Mouse (Mus musculus) sigmoid colon, adult 10 weeks (tissue): ENCODE measurements around the gene Nono. TPM values are rescaled to one million over a fixed set of nuclear protein-coding genes. Genes with fewer than 3 reads are reported as not detected.

Experiments used
- polyA plus RNA-seq: library from polyadenylated mRNA; stranded (reverse); fragments of 350-450 nt; fragmentation: Illumina TruSeq; extraction: RNeasy Lipid Tissue Mini Kit (QIAGEN cat#74804); gene quantifications from one replicate; pipeline ENCODE4 v1.2.3, GENCODE M21; 2014; ENCODE audit warnings: low read depth, low replicate concordance

Nono gene
- 337 TPM for polyA plus RNA-seq

DNA sequence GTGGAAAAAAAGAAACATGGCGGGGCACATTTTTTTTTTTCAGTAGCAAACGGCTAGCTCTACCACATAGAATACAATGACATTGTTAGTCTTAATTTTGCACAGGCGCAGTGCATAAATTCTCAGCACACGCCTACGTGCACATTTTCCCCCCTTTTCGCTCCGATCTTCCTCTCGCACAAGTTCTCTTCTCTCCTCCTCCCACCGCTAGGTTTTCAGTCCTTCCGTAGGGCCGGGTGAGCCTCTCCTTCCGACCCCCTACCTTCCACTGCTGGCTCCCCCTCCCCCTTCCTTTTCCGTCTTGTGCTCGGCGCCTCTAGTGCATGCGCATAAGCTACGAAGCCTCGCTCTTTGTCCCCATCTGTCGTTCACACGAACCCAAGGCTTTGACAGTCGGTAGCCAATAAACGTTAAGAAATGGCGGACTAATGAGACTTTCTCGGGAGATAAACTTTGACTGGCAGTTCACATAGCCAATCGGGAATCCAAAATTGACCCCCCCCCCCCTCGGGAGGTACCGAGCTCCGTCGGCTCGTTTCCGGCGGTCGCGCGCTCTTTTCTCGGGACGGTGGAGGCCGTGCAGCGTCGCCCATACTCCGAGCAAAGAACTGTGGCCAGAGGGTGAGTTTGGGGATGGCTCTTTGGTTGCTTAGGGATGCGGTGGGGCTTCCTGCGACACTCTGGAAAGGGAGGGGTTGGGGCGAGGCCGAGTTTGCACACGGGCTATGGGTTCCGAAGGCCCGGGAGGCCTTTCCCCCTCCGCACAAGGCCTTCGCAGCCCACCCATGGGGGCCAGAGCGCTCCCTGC, at the start of gene Nono:
TSS of gene Nono (plus strand) at position 177 of the 808 bp plus-strand sequence.

DNA sequence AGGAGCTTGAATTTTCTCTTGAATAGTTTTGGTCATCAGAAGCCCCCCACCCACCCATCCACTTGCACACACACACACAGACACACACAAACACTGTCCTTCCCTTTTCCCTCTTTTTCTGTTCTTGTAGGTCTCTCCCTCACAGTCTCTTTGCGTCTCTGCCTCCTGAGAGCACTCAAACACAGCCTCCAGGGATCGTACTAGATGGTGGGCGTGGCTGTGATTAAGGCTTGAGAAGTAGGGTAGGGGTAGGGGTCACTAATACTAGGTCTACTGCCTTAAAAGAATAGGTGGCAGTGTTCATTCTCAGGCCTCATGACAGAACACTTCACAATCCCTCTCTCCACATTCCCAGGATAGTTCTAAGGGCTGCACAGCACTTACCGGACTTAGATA, 8.4 kb upstream of the Nono start, which contains the start of gene Zmym3:
TSS of gene Zmym3 (minus strand) at position 150 of the 396 bp plus-strand sequence.

DNA sequence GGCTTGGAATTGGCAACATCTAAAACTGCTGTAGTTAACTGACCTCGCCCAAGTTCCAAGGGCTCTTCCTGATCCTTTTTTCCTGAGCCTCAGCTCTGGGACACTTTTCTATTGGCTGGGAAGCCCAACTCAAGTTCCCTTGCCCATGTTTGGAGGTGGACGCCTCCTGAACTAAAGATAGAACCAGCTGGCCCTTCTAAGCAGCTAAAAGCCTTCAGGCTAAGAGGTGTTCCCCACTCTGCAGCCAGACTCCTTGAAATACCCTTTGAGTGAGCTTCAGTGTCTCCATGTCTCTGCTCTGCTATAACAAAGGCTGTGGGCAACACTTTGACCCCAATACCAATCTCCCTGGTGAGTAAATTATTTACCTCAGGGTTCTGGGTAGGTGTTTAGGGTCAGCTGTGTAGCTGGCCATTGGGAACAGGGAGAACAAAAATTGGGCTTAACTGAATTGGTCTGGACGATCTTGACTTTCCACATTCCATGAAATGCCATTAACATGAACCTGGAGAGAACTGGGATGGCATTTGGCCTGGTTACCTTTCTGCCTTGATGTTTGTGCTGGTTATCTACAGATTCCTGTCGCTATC, 19.9 kb downstream of the Nono start, which contains the start of gene Itgb1bp2:
TSS of gene Itgb1bp2 (plus strand) at position 203 of the 590 bp plus-strand sequence.

Other genes with a start within 250 kb of the Nono start
- 27.7 TPM for gene Snx12, start 206.8 kb upstream of the Nono start, polyA plus RNA-seq
- gene Foxo4, start 174.8 kb upstream of the Nono start, polyA plus RNA-seq = 21.3 TPM
- gene Gm614, start 165.3 kb upstream of the Nono start, polyA plus RNA-seq = not detected
- 37.7 TPM for gene Il2rg, start 161.1 kb upstream of the Nono start, polyA plus RNA-seq
- gene Gm20489, start 160.3 kb upstream of the Nono start, polyA plus RNA-seq = 0.60 TPM
- gene Med12, start 155.3 kb upstream of the Nono start, polyA plus RNA-seq = 6.8 TPM
- 0.54 TPM for gene Nlgn3, start 130.2 kb upstream of the Nono start, polyA plus RNA-seq
- 4.7 TPM for gene Gjb1, start 52.9 kb upstream of the Nono start, polyA plus RNA-seq
- gene Zmym3, start 8.5 kb upstream of the Nono start, polyA plus RNA-seq = 30.9 TPM
- 0.54 TPM for gene Itgb1bp2, start 19.8 kb downstream of the Nono start, polyA plus RNA-seq
- gene Taf1, start 103.4 kb downstream of the Nono start, polyA plus RNA-seq = 77.6 TPM
- gene Ogt, start 210.7 kb downstream of the Nono start, polyA plus RNA-seq = 515 TPM